Mouse (Mus musculus) erythroblast, adult 5-6 weeks (primary cell): ENCODE measurements around the gene Cbr2. TPM values are rescaled to one million over a fixed set of nuclear protein-coding genes. Genes with fewer than 3 reads are reported as not detected.

Experiments
- ATAC-seq: replicated peaks from 2 replicates; pipeline ENCODE4 v1.8.0; 2016; ENCODE audit warnings: moderate number of reproducible peaks, mild to moderate bottlenecking, moderate TSS enrichment, inconsistent platforms; ENCODE audit not compliant: poor library complexity, low FRiP score, severe bottlenecking
- total RNA-seq, 2 experiments: library from RNA; stranded (forward) in 1 of 2; stranded (reverse) in 1 of 2; fragments of 150-400 nt in 1 of 2; fragments of 200-764, 138-1000 nt in 1 of 2; gene quantifications; 2 replicates each; pipeline versions ENCODE4 v1.2.3 to v1.2.4; 2015 to 2017; ENCODE audit warnings: low replicate concordance in 2 of 2

Cbr2 gene
- total RNA-seq, 2 experiments from 2014 or later: not detected

- no peak for ATAC-seq
These were observed 47.3 kb downstream of the Cbr2 start for GRCm38 (mm10) chr11:120684660-120685059.

- ATAC-seq: no peak
These were observed 47.8 kb downstream of the Cbr2 start for GRCm38 (mm10) chr11:120684086-120684485.

DNA sequence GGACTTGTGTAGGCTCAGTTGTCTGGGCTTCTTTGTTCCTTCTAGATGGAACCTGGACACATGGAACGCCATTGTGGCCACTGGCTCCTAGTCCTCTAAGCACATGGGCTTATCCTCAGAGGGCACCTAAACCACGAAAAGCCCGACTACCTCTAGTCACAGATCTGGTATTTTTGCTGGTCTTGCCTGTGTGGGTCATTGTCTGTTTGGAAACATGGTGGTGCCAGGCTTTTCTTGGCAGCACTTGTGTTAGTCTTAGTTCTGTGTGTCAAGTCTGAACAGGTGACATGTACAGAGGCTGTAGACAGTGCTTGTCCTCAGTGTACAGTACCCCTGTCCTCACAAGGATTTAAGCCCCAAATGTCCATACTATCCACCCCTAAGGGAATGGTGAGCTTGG, 48.4 kb downstream of the Cbr2 start:
- ATAC-seq: no peak

DNA sequence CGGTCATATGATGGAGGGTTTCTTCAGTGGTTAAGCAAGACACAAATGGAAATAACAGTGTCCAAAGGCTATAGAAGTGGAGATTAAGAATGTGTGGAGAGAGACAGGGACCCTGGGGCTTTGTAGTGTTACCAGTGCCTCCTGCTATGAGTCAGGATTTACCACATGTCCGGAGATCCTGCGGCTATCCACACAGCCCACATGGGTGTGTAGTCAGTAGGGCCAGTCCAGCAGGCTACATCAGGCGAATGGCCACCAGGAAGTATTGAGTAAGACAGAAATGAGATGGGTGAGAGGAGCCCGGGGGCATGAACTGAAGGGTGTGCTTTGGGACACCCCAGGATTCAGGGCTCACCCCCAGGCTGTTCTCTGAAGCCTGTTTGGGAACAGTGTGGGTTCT, 49.2 kb downstream of the Cbr2 start:
- no peak for ATAC-seq

DNA sequence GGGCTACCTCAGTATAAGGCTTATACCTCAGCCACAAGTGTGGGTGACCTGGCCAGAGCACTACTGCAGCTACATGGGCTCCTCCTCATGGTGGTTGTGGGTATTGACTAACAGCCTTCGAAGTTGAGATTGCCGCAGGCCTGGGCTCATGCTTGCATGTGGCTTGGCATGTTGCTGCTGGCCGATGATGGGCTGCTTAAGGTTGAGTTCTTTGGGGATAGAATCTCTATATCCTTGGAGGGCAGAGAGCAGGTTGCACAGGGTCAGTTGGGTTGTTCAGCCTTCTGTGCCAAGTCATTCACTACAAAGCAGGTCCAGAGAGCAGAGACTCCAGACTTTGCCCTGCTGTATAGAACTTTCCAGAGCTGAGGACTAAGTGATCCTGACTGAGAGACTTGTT, 52.0 kb downstream of the Cbr2 start:
- ATAC-seq: peak; percentile 69

Other genes with a start within 250 kb of the Cbr2 start
- gene Mrpl12, start 247.5 kb downstream of the Cbr2 start, total RNA-seq (2015; ENCODE audit: low replicate concordance): 12.1 and 16.1 TPM in 2 replicates
- 12.1 and 15.6 TPM in 2 replicates for gene Mrpl12, start 247.5 kb downstream of the Cbr2 start, total RNA-seq (2017; ENCODE audit: low replicate concordance)
- 6.9 and 11.1 TPM in 2 replicates for gene Slc25a10, start 240.3 kb downstream of the Cbr2 start, total RNA-seq (2015; ENCODE audit: low replicate concordance)
- gene Slc25a10, start 240.3 kb downstream of the Cbr2 start, total RNA-seq (2017; ENCODE audit: low replicate concordance): 4.7 and 6.0 TPM in 2 replicates
- not detected in 2 replicates for gene Gcgr, start 201.4 kb downstream of the Cbr2 start, total RNA-seq (2015; ENCODE audit: low replicate concordance)
- gene Gcgr, start 201.4 kb downstream of the Cbr2 start, total RNA-seq (2017; ENCODE audit: low replicate concordance): not detected in 2 replicates
- 8.1 and 17.6 TPM in 2 replicates for gene Mcrip1, start 182.4 kb downstream of the Cbr2 start, total RNA-seq (2015; ENCODE audit: low replicate concordance)
- gene Mcrip1, start 182.4 kb downstream of the Cbr2 start, total RNA-seq (2017; ENCODE audit: low replicate concordance): 3.2 and 9.6 TPM in 2 replicates
- not detected in 2 replicates for gene Ppp1r27, start 181.0 kb downstream of the Cbr2 start, total RNA-seq (2015; ENCODE audit: low replicate concordance)
- gene Ppp1r27, start 181.0 kb downstream of the Cbr2 start, total RNA-seq (2017; ENCODE audit: low replicate concordance): not detected in 2 replicates
- 108 and 148 TPM in 2 replicates for gene P4hb, start 158.9 kb downstream of the Cbr2 start, total RNA-seq (2015; ENCODE audit: low replicate concordance)
- 136 and 145 TPM in 2 replicates for gene P4hb, start 158.9 kb downstream of the Cbr2 start, total RNA-seq (2017; ENCODE audit: low replicate concordance)
- gene Arhgdia, start 150.5 kb downstream of the Cbr2 start, total RNA-seq (2015; ENCODE audit: low replicate concordance): 101 and 127 TPM in 2 replicates
- 35.7 and 38.1 TPM in 2 replicates for gene Arhgdia, start 150.5 kb downstream of the Cbr2 start, total RNA-seq (2017; ENCODE audit: low replicate concordance)
- 60.6 and 67.8 TPM in 2 replicates for gene Alyref, start 133.7 kb downstream of the Cbr2 start, total RNA-seq (2015; ENCODE audit: low replicate concordance)
- 86.1 and 86.4 TPM in 2 replicates for gene Alyref, start 133.7 kb downstream of the Cbr2 start, total RNA-seq (2017; ENCODE audit: low replicate concordance)
- 15.0 and 16.9 TPM in 2 replicates for gene Anapc11, start 133.7 kb downstream of the Cbr2 start, total RNA-seq (2015; ENCODE audit: low replicate concordance)
- 0.56 and 6.5 TPM in 2 replicates for gene Anapc11, start 133.7 kb downstream of the Cbr2 start, total RNA-seq (2017; ENCODE audit: low replicate concordance)
- not detected in 2 replicates for gene Npb, start 123.6 kb downstream of the Cbr2 start, total RNA-seq (2015; ENCODE audit: low replicate concordance)
- gene Npb, start 123.6 kb downstream of the Cbr2 start, total RNA-seq (2017; ENCODE audit: low replicate concordance): not detected in 2 replicates
- gene Pcyt2, start 114.2 kb downstream of the Cbr2 start, total RNA-seq (2015; ENCODE audit: low replicate concordance): 7.7 and 20.7 TPM in 2 replicates
- gene Pcyt2, start 114.2 kb downstream of the Cbr2 start, total RNA-seq (2017; ENCODE audit: low replicate concordance): 19.8 and 39.8 TPM in 2 replicates
- gene Sirt7, start 106.9 kb downstream of the Cbr2 start, total RNA-seq (2015; ENCODE audit: low replicate concordance): 21.9 and 26.1 TPM in 2 replicates
- gene Sirt7, start 106.9 kb downstream of the Cbr2 start, total RNA-seq (2017; ENCODE audit: low replicate concordance): 48.8 and 52.1 TPM in 2 replicates
- gene Mafg, start 98.5 kb downstream of the Cbr2 start, total RNA-seq (2015; ENCODE audit: low replicate concordance): 65.3 and 78.0 TPM in 2 replicates
- gene Mafg, start 98.5 kb downstream of the Cbr2 start, total RNA-seq (2017; ENCODE audit: low replicate concordance): 137 and 154 TPM in 2 replicates
- gene Pycr1, start 88.3 kb downstream of the Cbr2 start, total RNA-seq (2015; ENCODE audit: low replicate concordance): 2.3 TPM in 1 of 2 replicates, not detected in the other
- gene Pycr1, start 88.3 kb downstream of the Cbr2 start, total RNA-seq (2017; ENCODE audit: low replicate concordance): not detected in 2 replicates
- gene Myadml2, start 84.0 kb downstream of the Cbr2 start, total RNA-seq (2015; ENCODE audit: low replicate concordance): not detected in 2 replicates
- gene Myadml2, start 84.0 kb downstream of the Cbr2 start, total RNA-seq (2017; ENCODE audit: low replicate concordance): not detected in 2 replicates
- gene Notum, start 70.9 kb downstream of the Cbr2 start, total RNA-seq (2015; ENCODE audit: low replicate concordance): not detected in 2 replicates
- gene Notum, start 70.9 kb downstream of the Cbr2 start, total RNA-seq (2017; ENCODE audit: low replicate concordance): not detected in 2 replicates
- gene Aspscr1, start 59.1 kb downstream of the Cbr2 start, total RNA-seq (2015; ENCODE audit: low replicate concordance): 16.7 and 17.6 TPM in 2 replicates
- gene Aspscr1, start 59.1 kb downstream of the Cbr2 start, total RNA-seq (2017; ENCODE audit: low replicate concordance): 10.7 and 15.9 TPM in 2 replicates
- 24.5 and 59.8 TPM in 2 replicates for gene Cenpx, start 18.4 kb downstream of the Cbr2 start, total RNA-seq (2015; ENCODE audit: low replicate concordance)
- gene Cenpx, start 18.4 kb downstream of the Cbr2 start, total RNA-seq (2017; ENCODE audit: low replicate concordance): 2.2 and 10.8 TPM in 2 replicates
- gene Lrrc45, start 18.2 kb downstream of the Cbr2 start, total RNA-seq (2015; ENCODE audit: low replicate concordance): 1.5 and 2.3 TPM in 2 replicates
- gene Lrrc45, start 18.2 kb downstream of the Cbr2 start, total RNA-seq (2017; ENCODE audit: low replicate concordance): 3.7 and 7.0 TPM in 2 replicates
- gene Rac3, start 10.6 kb downstream of the Cbr2 start, total RNA-seq (2015; ENCODE audit: low replicate concordance): 3.3 TPM in 1 of 2 replicates, not detected in the other
- not detected in 2 replicates for gene Rac3, start 10.6 kb downstream of the Cbr2 start, total RNA-seq (2017; ENCODE audit: low replicate concordance)
- gene Dcxr, start 4.8 kb downstream of the Cbr2 start, total RNA-seq (2015; ENCODE audit: low replicate concordance): 6.1 and 6.5 TPM in 2 replicates
- 1.9 and 3.1 TPM in 2 replicates for gene Dcxr, start 4.8 kb downstream of the Cbr2 start, total RNA-seq (2017; ENCODE audit: low replicate concordance)
- 7.1 and 52.7 TPM in 2 replicates for gene Hmga1b, start 30.7 kb upstream of the Cbr2 start, total RNA-seq (2015; ENCODE audit: low replicate concordance)
- gene Hmga1b, start 30.7 kb upstream of the Cbr2 start, total RNA-seq (2017; ENCODE audit: low replicate concordance): 0.77 and 7.7 TPM in 2 replicates
- gene Rfng, start 52.1 kb upstream of the Cbr2 start, total RNA-seq (2015; ENCODE audit: low replicate concordance): 0.58 and 5.0 TPM in 2 replicates
- 0.60 and 1.3 TPM in 2 replicates for gene Rfng, start 52.1 kb upstream of the Cbr2 start, total RNA-seq (2017; ENCODE audit: low replicate concordance)
- gene Gps1, start 52.2 kb upstream of the Cbr2 start, total RNA-seq (2015; ENCODE audit: low replicate concordance): 22.8 and 28.4 TPM in 2 replicates
- 16.2 and 18.1 TPM in 2 replicates for gene Gps1, start 52.2 kb upstream of the Cbr2 start, total RNA-seq (2017; ENCODE audit: low replicate concordance)
- gene Dus1l, start 64.3 kb upstream of the Cbr2 start, total RNA-seq (2015; ENCODE audit: low replicate concordance): 10.0 and 12.5 TPM in 2 replicates
- gene Dus1l, start 64.3 kb upstream of the Cbr2 start, total RNA-seq (2017; ENCODE audit: low replicate concordance): 6.4 and 8.5 TPM in 2 replicates
- 6.5 and 7.9 TPM in 2 replicates for gene Fasn, start 92.4 kb upstream of the Cbr2 start, total RNA-seq (2015; ENCODE audit: low replicate concordance)
- 2.6 TPM in 2 replicates for gene Fasn, start 92.4 kb upstream of the Cbr2 start, total RNA-seq (2017; ENCODE audit: low replicate concordance)
- gene Ccdc57, start 200.8 kb upstream of the Cbr2 start, total RNA-seq (2015; ENCODE audit: low replicate concordance): 2.3 and 5.2 TPM in 2 replicates
- gene Ccdc57, start 200.8 kb upstream of the Cbr2 start, total RNA-seq (2017; ENCODE audit: low replicate concordance): 4.4 and 6.0 TPM in 2 replicates
- gene Slc16a3, start 216.4 kb upstream of the Cbr2 start, total RNA-seq (2015; ENCODE audit: low replicate concordance): 5.2 and 11.7 TPM in 2 replicates
- gene Slc16a3, start 216.4 kb upstream of the Cbr2 start, total RNA-seq (2017; ENCODE audit: low replicate concordance): 5.6 and 7.1 TPM in 2 replicates